Mouse (Mus musculus) layer of hippocampus, adult 9-11 months (tissue): ENCODE measurements at regions not wholly inside any gene's neighbourhood (a gene's known extent, or its start where the extent isn't known, plus 50 kb on each side); places are given as distances from the start of the nearest gene placed in this dataset.

Source experiments
- DNase-seq: peaks from one replicate; pipeline ENCODE4 v3.0.0; 2022

GRCm38 (mm10) chr16:73835715-73836440, 575.7 kb downstream of the Robo2 start:
- DNase-seq, result no peak

- no peak for DNase-seq
These were observed 590.0 kb downstream of the Robo2 start for GRCm38 (mm10) chr16:73821387-73822338.

GRCm38 (mm10) chr16:73804572-73804971, 607.1 kb downstream of the Robo2 start:
- DNase-seq, result no peak

GRCm38 (mm10) chr16:73796528-73797171, 615.0 kb downstream of the Robo2 start:
- no peak for DNase-seq

GRCm38 (mm10) chr16:73785074-73785438, 626.6 kb downstream of the Robo2 start:
- no peak for DNase-seq

GRCm38 (mm10) chr16:73784296-73785073, 627.1 kb downstream of the Robo2 start:
- peak; percentile 7 for DNase-seq

GRCm38 (mm10) chr16:73772454-73772853, 639.2 kb downstream of the Robo2 start:
- DNase-seq, result no peak

- DNase-seq, result peak; percentile 26
These were observed 641.2 kb downstream of the Robo2 start for GRCm38 (mm10) chr16:73770440-73770856.

- no peak for DNase-seq
These were observed 641.9 kb downstream of the Robo2 start for GRCm38 (mm10) chr16:73769729-73770128.

GRCm38 (mm10) chr16:73768706-73769105, 642.9 kb downstream of the Robo2 start:
- no peak for DNase-seq

GRCm38 (mm10) chr16:73765184-73765583, 646.4 kb downstream of the Robo2 start:
- DNase-seq, result no peak

- no peak for DNase-seq
These were observed 650.7 kb downstream of the Robo2 start for GRCm38 (mm10) chr16:73760921-73761320.

- DNase-seq, result no peak
These were observed 652.8 kb downstream of the Robo2 start for GRCm38 (mm10) chr16:73758872-73759271.

GRCm38 (mm10) chr16:73754302-73754701, 657.3 kb downstream of the Robo2 start:
- DNase-seq, result no peak

- no peak for DNase-seq
These were observed 683.3 kb downstream of the Robo2 start for GRCm38 (mm10) chr16:73728297-73728696.

GRCm38 (mm10) chr16:73719691-73720090, 691.9 kb downstream of the Robo2 start:
- DNase-seq, result no peak

GRCm38 (mm10) chr16:73716301-73716700, 695.3 kb downstream of the Robo2 start:
- DNase-seq, result no peak

- DNase-seq, result peak; percentile 70
These were observed 704.6 kb downstream of the Robo2 start for GRCm38 (mm10) chr16:73707051-73707450.

GRCm38 (mm10) chr16:73689274-73689673, 722.4 kb downstream of the Robo2 start:
- no peak for DNase-seq

GRCm38 (mm10) chr16:73679804-73680203, 731.8 kb downstream of the Robo2 start:
- DNase-seq, result no peak

- DNase-seq, result no peak
These were observed 741.1 kb downstream of the Robo2 start for GRCm38 (mm10) chr16:73670516-73670915.

- no peak for DNase-seq
These were observed 758.5 kb downstream of the Robo2 start for GRCm38 (mm10) chr16:73652976-73653690.
